Mouse (Mus musculus): ENCODE data around the gene Mllt1.

- no peak for TF ChIP-seq CTCF (conservative IDR thresholded peaks at IDR 0.05; ENCODE audit: low read length)
- no peak for TF ChIP-seq POU5F1 (IDR thresholded peaks at IDR 0.05; ENCODE audit: borderline replicate concordance, low read length)
Observed at GRCm38 (mm10) chr17:56869481-56869977, 65.7 kb downstream of the Mllt1 start.
